Mouse (Mus musculus) lung, embryonic 14.5 days (tissue): ENCODE data around the gene Hdgfl2. TPM values are rescaled to one million over a fixed set of nuclear protein-coding genes. Genes with fewer than 3 reads are reported as not detected.

Source experiments
- ATAC-seq: fragments of 200-750 bp; cut with Nextera tagmentation; 2 replicates; pipeline ENCODE4 v1.8.0; 2017; ENCODE audit warnings: mild to moderate bottlenecking, moderate TSS enrichment, moderate library complexity; ENCODE audit not compliant: insufficient read depth
- DNase-seq: peaks from one replicate; pipeline ENCODE4 v3.0.0-alpha.2; 2015
- H3K27ac ChIP-seq: fragments of 300-500 bp; sonication (generic); 2 replicates; pipeline ENCODE4 v1.5.1; 2014; ENCODE audit warnings: low read depth, mild to moderate bottlenecking, moderate library complexity
- H3K27me3 ChIP-seq: fragments of 300-500 bp; sonication (generic); 2 replicates; pipeline ENCODE4 v1.6.1; 2014; ENCODE audit warnings: low read length, control low read depth; ENCODE audit not compliant: insufficient read depth
- H3K36me3 ChIP-seq: fragments of 300-500 bp; sonication (generic); 2 replicates; pipeline ENCODE4 v1.6.1; 2014; ENCODE audit warnings: control low read depth; ENCODE audit not compliant: insufficient read depth
- H3K4me1 ChIP-seq: fragments of 300-500 bp; sonication (generic); 2 replicates; pipeline ENCODE4 v1.6.1; 2014; ENCODE audit warnings: antibody characterized with exemption, control low read depth; ENCODE audit not compliant: insufficient read depth
- H3K4me2 ChIP-seq: fragments of 300-500 bp; sonication (generic); 2 replicates; pipeline ENCODE4 v1.6.1; 2014; ENCODE audit warnings: mild to moderate bottlenecking
- H3K4me3 ChIP-seq: fragments of 300-500 bp; sonication (generic); 2 replicates; pipeline ENCODE4 v1.5.1; 2014; ENCODE audit warnings: low read depth, low read length
- H3K9ac ChIP-seq: fragments of 300-500 bp; sonication (generic); 2 replicates; pipeline ENCODE4 v1.6.1; 2014
- H3K9me3 ChIP-seq: fragments of 300-500 bp; sonication (generic); 2 replicates; pipeline ENCODE4 v1.6.1; 2016; ENCODE audit warnings: low read depth, low read length, control low read depth
- CTCF ChIP-seq: IDR thresholded peaks from 2 replicates; pipeline ENCODE4 v1.5.1; 2016; ENCODE audit warnings: antibody characterized with exemption, low read depth
- WGBS: fragments of 180-500 bp; shearing (Covaris S2); extraction: QIAGEN DNeasy Blood & Tissue Kit; methylation state at CpG from one replicate; pipeline ENCODE4 v1.1.7; 2014; 5-methylcytosine and 5-hydroxymethylcytosine counted together
- polyA plus RNA-seq: library from polyadenylated mRNA; unstranded; fragments of >200 nt; fragmentation: Nextera tagmentation; extraction: Ambion mirVana; gene quantifications from 2 replicates; pipeline ENCODE4 v1.2.1, GENCODE M21; 2014

Hdgfl2 gene
- polyA plus RNA-seq, 1 experiment from 2014 or later = 111 TPM

- no peak for ATAC-seq
- no peak for DNase-seq
- H3K9me3 ChIP-seq = no peaks in the 10 kb centered on the region
- H3K36me3 ChIP-seq = no peaks in the 10 kb centered on the region
- H3K27ac ChIP-seq = no peak overlapping the region
- no peaks in the 10 kb centered on the region for H3K4me1 ChIP-seq
- no peak overlapping the region for H3K4me2 ChIP-seq
- no peak overlapping the region for H3K9ac ChIP-seq
- 73% methylated on average over 3 of the region's 3 CpGs for WGBS
- TF ChIP-seq CTCF = no peak
- H3K27me3 ChIP-seq = peaks cover 10% of the 10 kb centered on the region; the same call in 1 of the 2 replicates
- H3K4me3 ChIP-seq = no peak overlapping the region
These were observed 33.3 kb downstream of the Hdgfl2 start for GRCm38 (mm10) chr17:56112743-56113142.

GRCm38 (mm10) chr17:56116193-56116592 lies 36.8 kb downstream of the Hdgfl2 start:
- Histone ChIP-seq H3K4me2 (no peak overlapping the region), H3K4me3 (no peak overlapping the region), H3K27ac (no peak overlapping the region), H3K27me3 (peaks cover 41% of the 10 kb centered on the region), H3K36me3 (no peaks in the 10 kb centered on the region), H3K4me1 (no peaks in the 10 kb centered on the region), H3K9me3 (no peaks in the 10 kb centered on the region), H3K9ac (no peak overlapping the region)
- 68% methylated on average over 10 of the region's 10 CpGs for WGBS
- no peak for DNase-seq
- no peak for TF ChIP-seq CTCF
- ATAC-seq = no peak

GRCm38 (mm10) chr17:56117251-56117710 lies 37.8 kb downstream of the Hdgfl2 start, which contains the start of gene Plin5:
Plin5 (minus strand) TSS chr17:56117596.
- Histone ChIP-seq H3K27me3 (peaks cover 52% of the 10 kb centered on the region), H3K4me3 (peak within 1 kb of the TSS; percentile 15), H3K4me2 (peak within 1 kb of the TSS; percentile 53), H3K36me3 (no peaks in the 10 kb centered on the region), H3K4me1 (no peaks in the 10 kb centered on the region), H3K27ac (no peak within 1 kb of the TSS), H3K9me3 (peaks cover 3% of the 10 kb centered on the region), H3K9ac (no peak within 1 kb of the TSS)
- no peak for TF ChIP-seq CTCF
- DNase-seq (peak; percentile 64), ATAC-seq (peak; percentile 39; the same call in 1 of the 2 replicates)
- 2% methylated on average over 27 of the region's 27 CpGs for WGBS

GRCm38 (mm10) chr17:56119431-56119830 lies 40.0 kb downstream of the Hdgfl2 start:
- DNase-seq = no peak
- Histone ChIP-seq H3K27me3 (peaks cover 66% of the 10 kb centered on the region), H3K4me2 (no peak overlapping the region), H3K9me3 (peaks cover 9% of the 10 kb centered on the region), H3K4me3 (no peak overlapping the region), H3K4me1 (no peaks in the 10 kb centered on the region), H3K36me3 (no peaks in the 10 kb centered on the region), H3K27ac (no peak overlapping the region), H3K9ac (no peak overlapping the region)
- no peak for TF ChIP-seq CTCF
- ATAC-seq = no peak
- WGBS = 28% methylated on average over 12 of the region's 12 CpGs

- DNase-seq (no peak), ATAC-seq (no peak)
- Histone ChIP-seq H3K27ac (no peak overlapping the region), H3K36me3 (no peaks in the 10 kb centered on the region), H3K4me3 (0 out of 2 replicates have a peak overlapping the region, but pooled peaks have one; percentile 6), H3K9me3 (peaks cover 9% of the 10 kb centered on the region), H3K9ac (no peak overlapping the region), H3K27me3 (peaks cover 74% of the 10 kb centered on the region), H3K4me2 (peak overlapping the region; percentile 37; the same call in 1 of the 2 replicates), H3K4me1 (no peaks in the 10 kb centered on the region)
- no peak for TF ChIP-seq CTCF
- WGBS = 4% methylated on average over 66 of the region's 66 CpGs
These were observed 40.8 kb downstream of the Hdgfl2 start for GRCm38 (mm10) chr17:56119981-56120880.

- no peak for DNase-seq
- Histone ChIP-seq H3K27me3 (peaks cover 71% of the 10 kb centered on the region), H3K4me2 (no peak within 1 kb of the TSS), H3K4me3 (no peak within 1 kb of the TSS), H3K27ac (no peak within 1 kb of the TSS), H3K4me1 (no peaks in the 10 kb centered on the region), H3K9me3 (peaks cover 9% of the 10 kb centered on the region), H3K9ac (no peak within 1 kb of the TSS), H3K36me3 (no peaks in the 10 kb centered on the region)
- 36% methylated on average over 2 of the region's 2 CpGs for WGBS
- no peak for ATAC-seq
- no peak for TF ChIP-seq CTCF
These were observed 42.4 kb downstream of the Hdgfl2 start, which contains the start of gene Lrg1 for GRCm38 (mm10) chr17:56121826-56122225. Lrg1 (minus strand) TSS chr17:56122001.

GRCm38 (mm10) chr17:56123161-56123560 lies 43.7 kb downstream of the Hdgfl2 start:
- ATAC-seq (no peak), DNase-seq (no peak)
- no peak for TF ChIP-seq CTCF
- 87% methylated on average over 12 of the region's 12 CpGs for WGBS
- Histone ChIP-seq H3K36me3 (no peaks in the 10 kb centered on the region), H3K9me3 (peaks cover 9% of the 10 kb centered on the region), H3K27me3 (peaks cover 64% of the 10 kb centered on the region), H3K4me1 (no peaks in the 10 kb centered on the region), H3K4me3 (no peak overlapping the region), H3K9ac (no peak overlapping the region), H3K27ac (no peak overlapping the region), H3K4me2 (no peak overlapping the region)
